Mouse (Mus musculus) embryonic facial prominence, embryonic 13.5 days (tissue): Measurements from ENCODE around the gene E2f7. TPM values are rescaled to one million over a fixed set of nuclear protein-coding genes. Genes with fewer than 3 reads are reported as not detected.
A peak's percentile ranks its signal among the peaks of the same experiment; 100 is the strongest.

Source experiments
- ATAC-seq: fragments of 200-750 bp; cut with Nextera tagmentation; 2 replicates; pipeline ENCODE4 v1.8.0; 2017; ENCODE audit warnings: low read depth; ENCODE audit not compliant: insufficient number of reproducible peaks, insufficient read depth, low FRiP score, low TSS enrichment
- H3K27ac ChIP-seq: fragments of 300-500 bp; sonication (generic); 2 replicates; pipeline ENCODE4 v1.5.1; 2015; ENCODE audit warnings: moderate library complexity, mild to moderate bottlenecking, inconsistent platforms
- H3K27me3 ChIP-seq: fragments of 300-500 bp; sonication (generic); 2 replicates; pipeline ENCODE4 v1.6.1; 2015; ENCODE audit warnings: mild to moderate bottlenecking, inconsistent platforms
- H3K36me3 ChIP-seq: fragments of 300-500 bp; sonication (generic); 2 replicates; pipeline ENCODE4 v1.6.1; 2015; ENCODE audit warnings: mild to moderate bottlenecking, inconsistent platforms
- H3K4me1 ChIP-seq: fragments of 300-500 bp; sonication (generic); 2 replicates; pipeline ENCODE4 v1.6.1; 2015; ENCODE audit warnings: inconsistent platforms
- H3K4me2 ChIP-seq: fragments of 300-500 bp; sonication (generic); 2 replicates; pipeline ENCODE4 v1.6.1; 2015; ENCODE audit warnings: moderate library complexity, mild to moderate bottlenecking, inconsistent platforms
- H3K4me3 ChIP-seq: fragments of 300-500 bp; sonication (generic); 2 replicates; pipeline ENCODE4 v1.5.1; 2015; ENCODE audit warnings: mild to moderate bottlenecking, inconsistent platforms
- H3K9ac ChIP-seq: fragments of 300-500 bp; sonication (generic); 2 replicates; pipeline ENCODE4 v1.6.1; 2015; ENCODE audit warnings: mild to moderate bottlenecking, inconsistent platforms
- H3K9me3 ChIP-seq: fragments of 300-500 bp; sonication (generic); 2 replicates; pipeline ENCODE4 v1.6.1; 2016; ENCODE audit warnings: inconsistent platforms
- WGBS: fragments of 180-500 bp; shearing (Covaris S2); methylation state at CpG from one replicate; pipeline ENCODE4 v1.1.7; 2015; ENCODE audit warnings: mixed read lengths; 5-methylcytosine and 5-hydroxymethylcytosine counted together
- polyA plus RNA-seq: library from polyadenylated mRNA; unstranded; fragments of >200 nt; fragmentation: Nextera tagmentation; extraction: Ambion mirVana; gene quantifications from 2 replicates; pipeline ENCODE4 v1.2.1, GENCODE M21; 2015

Gene E2f7
- polyA plus RNA-seq, result 24.3 and 24.9 TPM in 2 replicates

- H3K27me3 ChIP-seq, result no peaks in the 10 kb centered on the region
- H3K9ac ChIP-seq, result peak within 1 kb of the TSS; percentile 87
- H3K4me2 ChIP-seq, result peak within 1 kb of the TSS; percentile 95
- peak within 1 kb of the TSS; percentile 78 for H3K4me3 ChIP-seq
- peaks cover 20% of the 10 kb centered on the region for H3K36me3 ChIP-seq
- peak; percentile 94 for ATAC-seq
- H3K27ac ChIP-seq, result peak within 1 kb of the TSS; percentile 81
- WGBS, result under 1% methylated on average over 94 of the region's 98 CpGs
- peaks cover 16% of the 10 kb centered on the region for H3K4me1 ChIP-seq
- no peaks in the 10 kb centered on the region for H3K9me3 ChIP-seq
Observed at GRCm38 (mm10) chr10:110744686-110745639, at the start of gene E2f7. Gene E2f7, plus strand, starts transcription at chr10:110745439.

GRCm38 (mm10) chr10:110701276-110701675 lies 44.0 kb upstream of the E2f7 start:
- no peak for ATAC-seq
- Histone ChIP-seq H3K27me3 (no peaks in the 10 kb centered on the region), H3K9me3 (no peaks in the 10 kb centered on the region), H3K27ac (no peak overlapping the region), H3K36me3 (no peaks in the 10 kb centered on the region), H3K4me3 (no peak overlapping the region), H3K4me1 (no peaks in the 10 kb centered on the region), H3K4me2 (no peak overlapping the region), H3K9ac (no peak overlapping the region)
- 70% methylated on average over 1 of the region's 1 CpGs for WGBS

DNA sequence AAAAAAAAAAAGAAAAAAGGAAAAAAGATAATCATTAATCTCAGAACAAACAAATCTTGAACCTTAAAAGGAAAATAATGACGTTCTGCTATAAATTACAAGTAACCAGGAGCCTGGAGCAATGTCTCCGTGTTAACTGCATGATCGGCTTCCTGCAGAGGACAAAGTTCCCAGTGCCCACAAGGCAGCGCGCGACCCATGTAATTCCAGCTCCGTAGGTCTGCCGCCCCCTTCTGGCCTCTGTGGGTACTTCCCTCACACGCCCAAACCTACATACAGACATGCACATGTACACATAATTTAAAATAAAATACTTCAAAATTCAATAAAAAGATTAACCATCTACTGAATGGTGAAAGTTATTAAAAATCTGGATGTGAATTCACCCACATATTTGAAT lies 39.6 kb upstream of the E2f7 start:
- Histone ChIP-seq H3K4me3 (no peak overlapping the region), H3K36me3 (no peaks in the 10 kb centered on the region), H3K27ac (no peak overlapping the region), H3K4me2 (no peak overlapping the region), H3K4me1 (no peaks in the 10 kb centered on the region), H3K27me3 (no peaks in the 10 kb centered on the region), H3K9ac (no peak overlapping the region), H3K9me3 (no peaks in the 10 kb centered on the region)
- no peak for ATAC-seq
- WGBS, result 42% methylated on average over 9 of the region's 9 CpGs

DNA sequence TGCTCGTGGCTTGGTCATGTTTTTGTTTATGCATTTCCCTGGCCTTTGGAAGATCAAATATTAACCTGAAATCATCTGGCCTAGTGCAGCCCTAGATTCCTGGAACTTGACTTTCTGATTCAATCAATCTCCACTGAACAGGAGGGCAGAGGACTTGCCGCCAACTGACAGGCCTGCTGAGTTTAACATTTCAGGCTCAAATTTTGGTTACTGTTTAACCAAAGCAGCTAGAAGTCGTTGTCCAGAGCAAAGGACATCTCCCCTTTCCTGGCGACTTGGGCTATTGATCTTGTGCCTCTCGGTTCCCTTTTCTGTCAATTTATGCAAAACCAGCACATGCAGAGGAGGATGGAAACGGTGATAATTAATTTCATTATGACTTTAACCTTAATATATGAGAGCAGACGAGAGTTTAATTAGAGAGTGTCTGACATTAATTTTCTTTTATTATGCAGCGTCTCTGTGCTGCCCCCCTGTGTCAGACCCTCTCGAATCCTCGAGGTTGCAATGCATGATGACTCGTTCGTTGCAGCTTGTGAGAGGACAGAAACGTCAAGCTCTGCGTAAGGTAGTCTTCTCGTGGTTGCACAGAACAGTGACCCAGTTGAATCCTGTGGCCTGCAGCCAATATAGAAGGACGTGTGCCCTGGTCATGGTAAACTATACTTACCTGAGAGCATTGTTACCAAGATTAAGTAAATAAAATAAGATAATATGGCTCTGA lies 37.7 kb upstream of the E2f7 start:
- Histone ChIP-seq H3K9me3 (no peaks in the 10 kb centered on the region), H3K9ac (no peak overlapping the region), H3K27ac (no peak overlapping the region), H3K36me3 (no peaks in the 10 kb centered on the region), H3K27me3 (no peaks in the 10 kb centered on the region), H3K4me1 (no peaks in the 10 kb centered on the region), H3K4me3 (no peak overlapping the region), H3K4me2 (no peak overlapping the region)
- 52% methylated on average over 16 of the region's 16 CpGs for WGBS
- no peak for ATAC-seq

DNA sequence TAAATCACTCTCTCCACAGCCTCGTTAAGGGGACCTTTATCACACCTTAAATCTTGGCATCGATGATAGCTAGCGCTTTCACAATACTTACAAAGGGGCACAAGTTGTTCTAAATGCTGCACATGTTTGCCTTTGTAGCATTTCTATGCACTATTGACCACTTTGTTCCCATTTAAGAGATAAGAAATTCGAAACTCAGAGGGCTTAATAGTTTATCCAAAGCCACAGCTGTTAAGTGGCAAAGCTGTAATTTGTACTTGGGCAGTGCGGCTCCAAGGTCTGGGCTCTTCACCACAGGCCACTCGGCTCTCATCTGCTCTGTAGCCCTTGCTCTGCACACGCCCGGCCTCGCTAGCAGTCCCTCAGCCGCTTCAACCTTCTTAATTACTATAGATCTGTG lies 28.4 kb upstream of the E2f7 start:
- no peaks in the 10 kb centered on the region for H3K9me3 ChIP-seq
- WGBS, result 70% methylated on average over 10 of the region's 10 CpGs
- no peak overlapping the region for H3K9ac ChIP-seq
- no peaks in the 10 kb centered on the region for H3K27me3 ChIP-seq
- no peaks in the 10 kb centered on the region for H3K36me3 ChIP-seq
- H3K4me1 ChIP-seq, result no peaks in the 10 kb centered on the region
- H3K4me3 ChIP-seq, result no peak overlapping the region
- H3K4me2 ChIP-seq, result no peak overlapping the region
- H3K27ac ChIP-seq, result no peak overlapping the region
- ATAC-seq, result no peak

GRCm38 (mm10) chr10:110726431-110726830 lies 18.8 kb upstream of the E2f7 start:
- 79% methylated on average over 15 of the region's 15 CpGs for WGBS
- Histone ChIP-seq H3K4me3 (no peak overlapping the region), H3K27me3 (no peaks in the 10 kb centered on the region), H3K36me3 (no peaks in the 10 kb centered on the region), H3K27ac (no peak overlapping the region), H3K9me3 (no peaks in the 10 kb centered on the region), H3K4me2 (no peak overlapping the region), H3K9ac (no peak overlapping the region), H3K4me1 (no peaks in the 10 kb centered on the region)
- no peak for ATAC-seq

GRCm38 (mm10) chr10:110727816-110728215 lies 17.4 kb upstream of the E2f7 start:
- 51% methylated on average over 4 of the region's 4 CpGs for WGBS
- H3K4me2 ChIP-seq, result no peak overlapping the region
- no peak overlapping the region for H3K9ac ChIP-seq
- no peak for ATAC-seq
- no peak overlapping the region for H3K4me3 ChIP-seq
- no peaks in the 10 kb centered on the region for H3K4me1 ChIP-seq
- H3K27ac ChIP-seq, result no peak overlapping the region
- no peaks in the 10 kb centered on the region for H3K36me3 ChIP-seq
- H3K27me3 ChIP-seq, result no peaks in the 10 kb centered on the region
- no peaks in the 10 kb centered on the region for H3K9me3 ChIP-seq

DNA sequence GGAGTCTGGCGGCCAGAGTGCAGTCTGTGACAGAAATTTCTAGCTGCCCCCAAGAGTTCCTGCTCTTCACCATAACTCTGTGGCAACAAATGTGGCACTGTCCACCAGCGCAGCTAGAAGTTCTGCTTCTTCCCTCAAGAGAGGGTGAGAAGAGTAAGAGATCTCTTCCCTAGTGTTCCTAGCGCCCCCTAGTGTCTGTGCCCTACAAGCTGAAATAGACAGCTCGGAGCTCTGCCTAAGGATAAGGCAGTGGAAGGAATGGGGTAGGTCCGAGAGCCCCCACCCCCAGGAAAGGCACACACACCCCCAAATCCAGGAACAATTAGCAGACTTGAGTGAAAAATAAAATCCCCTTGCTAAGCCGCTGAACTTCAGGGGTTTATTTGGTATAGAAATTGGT lies 11.9 kb upstream of the E2f7 start:
- 20% methylated on average over 6 of the region's 6 CpGs for WGBS
- no peak for ATAC-seq
- Histone ChIP-seq H3K4me1 (no peaks in the 10 kb centered on the region), H3K9me3 (peaks cover 3% of the 10 kb centered on the region; the same call in 1 of the 2 replicates), H3K4me3 (no peak overlapping the region), H3K4me2 (no peak overlapping the region), H3K9ac (no peak overlapping the region), H3K27ac (no peak overlapping the region), H3K27me3 (no peaks in the 10 kb centered on the region), H3K36me3 (no peaks in the 10 kb centered on the region)

GRCm38 (mm10) chr10:110743701-110744100 lies 1.5 kb upstream of the E2f7 start:
- H3K9me3 ChIP-seq, result no peaks in the 10 kb centered on the region
- peaks cover 8% of the 10 kb centered on the region; the same call in 1 of the 2 replicates for H3K36me3 ChIP-seq
- no peak overlapping the region for H3K9ac ChIP-seq
- H3K27ac ChIP-seq, result no peak overlapping the region
- H3K27me3 ChIP-seq, result no peaks in the 10 kb centered on the region
- WGBS, result 82% methylated on average over 6 of the region's 6 CpGs
- ATAC-seq, result no peak
- H3K4me1 ChIP-seq, result peaks cover 16% of the 10 kb centered on the region
- H3K4me2 ChIP-seq, result no peak overlapping the region
- no peak overlapping the region for H3K4me3 ChIP-seq

GRCm38 (mm10) chr10:110744120-110744519 lies 1.1 kb upstream of the E2f7 start:
- peaks cover 12% of the 10 kb centered on the region; the same call in 1 of the 2 replicates for H3K36me3 ChIP-seq
- peak overlapping the region; percentile 95; the same call in 1 of the 2 replicates for H3K4me2 ChIP-seq
- peaks cover 16% of the 10 kb centered on the region for H3K4me1 ChIP-seq
- H3K27me3 ChIP-seq, result no peaks in the 10 kb centered on the region
- H3K4me3 ChIP-seq, result no peak overlapping the region
- H3K27ac ChIP-seq, result no peak overlapping the region
- ATAC-seq, result no peak
- 61% methylated on average over 12 of the region's 12 CpGs for WGBS
- H3K9me3 ChIP-seq, result no peaks in the 10 kb centered on the region
- no peak overlapping the region for H3K9ac ChIP-seq

DNA sequence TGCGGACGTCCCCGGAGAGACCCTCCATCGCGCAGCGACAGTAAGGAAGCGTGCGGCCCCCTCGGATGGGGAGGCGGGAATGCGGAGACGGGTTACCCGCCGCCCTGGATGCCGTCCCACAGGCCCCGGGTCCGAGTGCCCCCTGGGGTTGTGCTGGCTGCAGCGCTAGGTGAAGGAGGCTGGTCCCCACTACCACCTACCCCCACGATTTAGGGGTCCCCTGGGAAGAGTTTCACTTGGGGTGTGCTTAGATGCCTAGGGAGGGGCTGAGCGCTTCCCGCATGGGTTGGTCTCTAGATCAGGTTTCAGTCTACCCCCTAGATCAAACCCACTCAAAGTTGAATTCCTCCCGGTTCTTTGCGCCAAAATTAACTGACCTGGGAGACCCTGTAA lies 397 bp downstream of the E2f7 start:
- H3K36me3 ChIP-seq, result peaks cover 25% of the 10 kb centered on the region
- H3K9ac ChIP-seq, result peak overlapping the region; percentile 87
- peak; percentile 52 for ATAC-seq
- under 1% methylated on average over 23 of the region's 23 CpGs for WGBS
- peaks cover 16% of the 10 kb centered on the region for H3K4me1 ChIP-seq
- no peaks in the 10 kb centered on the region for H3K9me3 ChIP-seq
- H3K27me3 ChIP-seq, result no peaks in the 10 kb centered on the region
- H3K4me2 ChIP-seq, result peak overlapping the region; percentile 95
- H3K27ac ChIP-seq, result peak overlapping the region; percentile 81
- peak overlapping the region; percentile 78 for H3K4me3 ChIP-seq
